Mouse (Mus musculus): Measurements from ENCODE around the gene Itgb3bp. TPM values are rescaled to one million over a fixed set of nuclear protein-coding genes. Genes with fewer than 3 reads are reported as not detected.

Itgb3bp gene
- polyA plus RNA-seq, 1 experiment from 2014 or later, result 25.1 TPM

DNA sequence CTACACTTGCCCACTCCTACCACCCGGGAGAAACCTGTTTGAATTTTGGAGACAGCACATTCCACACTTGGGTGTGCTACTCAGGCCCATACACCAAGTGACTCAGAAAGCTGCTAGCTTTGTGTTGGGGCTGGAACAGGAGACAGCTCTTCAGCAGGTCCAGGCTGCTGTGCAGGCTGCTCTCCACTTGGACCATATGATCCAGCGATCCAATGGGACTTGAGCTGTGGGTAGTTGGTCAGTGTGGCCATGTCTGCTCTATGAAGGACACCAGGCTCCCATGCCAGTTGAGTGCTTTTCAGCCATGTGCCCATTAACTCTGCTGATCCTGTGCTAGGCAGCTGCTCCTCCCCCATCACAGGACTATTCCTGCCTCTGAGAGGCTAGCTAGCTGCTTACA, 24.3 kb upstream of the Itgb3bp start:
- 88% methylated on average over 2 of the region's 2 CpGs for WGBS
- H3K36me3 ChIP-seq, result no peaks in the 10 kb centered on the region

DNA sequence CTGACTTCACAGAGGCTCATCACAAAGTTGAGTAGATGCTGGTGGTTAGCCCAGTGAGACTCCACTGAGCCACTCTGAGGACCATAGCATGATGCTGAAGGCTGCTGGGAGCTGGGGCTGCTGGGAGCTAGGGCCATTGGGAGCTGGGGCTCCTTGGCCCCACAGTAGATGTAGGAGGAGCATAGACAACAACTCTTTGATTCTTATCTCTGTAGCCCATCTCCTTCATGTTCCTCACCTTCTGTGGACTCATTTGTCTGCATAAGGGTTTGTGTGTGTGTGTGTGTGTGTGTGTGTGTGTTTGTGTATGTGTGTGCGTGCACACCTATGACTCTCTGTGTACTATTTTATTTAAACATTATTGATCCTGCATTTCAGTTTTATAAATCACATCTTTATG, 18.3 kb upstream of the Itgb3bp start:
- WGBS, result 100% methylated on average over 1 of the region's 1 CpGs

More for the DNA sequence above, 24.3 kb upstream of the Itgb3bp start:
- H3K9ac ChIP-seq (replicated peaks), result no peak overlapping the region
- H3K4me1 ChIP-seq (replicated peaks), result no peaks in the 10 kb centered on the region
- H3K4me2 ChIP-seq (replicated peaks), result no peak overlapping the region
- H3K4me3 ChIP-seq (replicated peaks), result no peak overlapping the region
- H3K27me3 ChIP-seq, result no peaks in the 10 kb centered on the region
- H3K27ac ChIP-seq, result no peak overlapping the region
- no peaks in the 10 kb centered on the region for H3K9me3 ChIP-seq
- no peak for ATAC-seq

DNA sequence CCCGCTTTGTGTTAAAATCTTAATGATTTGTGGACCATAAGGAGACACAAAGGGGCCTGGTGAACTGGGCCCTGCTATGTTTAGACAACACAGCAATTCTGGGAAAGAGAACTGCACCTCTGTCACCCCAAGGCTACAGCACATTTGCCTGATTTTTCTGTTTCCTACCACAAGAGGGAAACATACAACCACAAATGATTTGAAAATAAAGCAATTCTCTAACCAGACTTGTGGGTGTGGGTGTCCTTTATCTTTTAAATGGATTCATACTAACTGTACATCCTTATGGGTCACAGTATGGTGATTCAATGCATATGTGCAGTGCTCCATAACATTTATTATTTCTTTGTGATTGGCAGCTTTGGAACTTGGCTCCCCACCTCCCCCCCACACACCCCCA, 17.6 kb upstream of the Itgb3bp start:
- peak; percentile 63; the same call in 1 of the 2 replicates for ATAC-seq
- Histone ChIP-seq H3K4me2 (replicated peaks) (no peak overlapping the region), H3K27me3 (no peaks in the 10 kb centered on the region), H3K9ac (replicated peaks) (no peak overlapping the region), H3K27ac (no peak overlapping the region), H3K4me3 (replicated peaks) (no peak overlapping the region), H3K4me1 (replicated peaks) (no peaks in the 10 kb centered on the region; the same call in 1 of the 2 replicates), H3K36me3 (no peaks in the 10 kb centered on the region), H3K9me3 (no peaks in the 10 kb centered on the region)
- WGBS, result 80% methylated on average over 1 of the region's 1 CpGs

More for the DNA sequence above, 18.3 kb upstream of the Itgb3bp start:
- H3K4me1 ChIP-seq (replicated peaks), result no peaks in the 10 kb centered on the region; the same call in 1 of the 2 replicates
- no peaks in the 10 kb centered on the region for H3K36me3 ChIP-seq
- ATAC-seq, result no peak
- no peaks in the 10 kb centered on the region for H3K27me3 ChIP-seq
- no peaks in the 10 kb centered on the region for H3K9me3 ChIP-seq
- H3K9ac ChIP-seq (replicated peaks), result no peak overlapping the region
- H3K4me2 ChIP-seq (replicated peaks), result no peak overlapping the region
- no peak overlapping the region for H3K4me3 ChIP-seq (replicated peaks)
- no peak overlapping the region for H3K27ac ChIP-seq

DNA sequence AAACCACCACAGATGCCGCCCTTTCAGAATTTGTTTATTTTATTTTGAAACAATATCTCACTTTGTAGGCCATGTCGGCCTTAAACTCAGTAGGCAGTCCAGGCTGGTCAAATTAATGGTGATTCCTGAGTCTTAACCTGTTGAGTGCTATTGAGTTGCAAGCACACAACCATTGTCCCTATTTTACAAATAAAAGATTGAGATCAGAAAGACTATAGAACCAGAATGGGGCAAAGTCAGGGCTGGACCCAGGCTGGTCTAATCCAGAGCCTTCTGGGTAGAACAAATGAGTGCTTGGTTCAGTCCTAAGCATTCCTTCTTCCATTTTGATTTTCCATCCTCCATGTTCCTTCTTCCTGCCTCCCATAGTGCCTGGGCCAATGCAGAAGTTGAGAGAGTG, 16.9 kb upstream of the Itgb3bp start:
- H3K36me3 ChIP-seq, result no peaks in the 10 kb centered on the region
- no peaks in the 10 kb centered on the region; the same call in 1 of the 2 replicates for H3K4me1 ChIP-seq (replicated peaks)
- H3K9ac ChIP-seq (replicated peaks), result no peak overlapping the region
- H3K4me2 ChIP-seq (replicated peaks), result no peak overlapping the region
- H3K9me3 ChIP-seq, result no peaks in the 10 kb centered on the region
- ATAC-seq, result no peak
- WGBS, result 89% methylated on average over 2 of the region's 2 CpGs
- H3K27ac ChIP-seq, result no peak overlapping the region
- no peak overlapping the region for H3K4me3 ChIP-seq (replicated peaks)
- no peaks in the 10 kb centered on the region for H3K27me3 ChIP-seq

DNA sequence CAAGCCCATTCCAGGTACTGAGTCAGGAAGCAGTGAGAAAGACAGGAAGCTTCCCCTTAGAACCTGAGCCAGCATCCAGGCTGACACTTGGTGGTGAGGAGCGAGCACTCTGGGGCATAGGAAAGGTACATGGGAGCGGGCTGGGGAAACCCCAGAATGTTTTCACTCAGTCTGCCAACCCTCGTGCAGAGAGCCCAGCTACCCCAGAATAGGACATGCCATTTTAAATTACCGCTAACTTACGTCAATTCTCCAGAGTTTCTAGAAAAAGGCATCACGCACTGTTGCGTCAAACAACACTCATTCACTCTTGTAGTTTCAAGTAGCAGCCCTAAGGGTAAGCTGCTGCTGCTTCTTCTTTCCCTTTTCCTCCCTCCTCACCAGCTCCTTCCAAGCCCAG, 15.4 kb upstream of the Itgb3bp start:
- H3K27ac ChIP-seq, result no peak overlapping the region
- H3K27me3 ChIP-seq, result no peaks in the 10 kb centered on the region
- H3K9ac ChIP-seq (replicated peaks), result no peak overlapping the region
- no peak overlapping the region for H3K4me2 ChIP-seq (replicated peaks)
- H3K36me3 ChIP-seq, result no peaks in the 10 kb centered on the region
- no peak for ATAC-seq
- H3K4me1 ChIP-seq (replicated peaks), result peaks cover 3% of the 10 kb centered on the region
- H3K9me3 ChIP-seq, result no peaks in the 10 kb centered on the region
- WGBS, result 93% methylated on average over 7 of the region's 7 CpGs
- H3K4me3 ChIP-seq (replicated peaks), result no peak overlapping the region

DNA sequence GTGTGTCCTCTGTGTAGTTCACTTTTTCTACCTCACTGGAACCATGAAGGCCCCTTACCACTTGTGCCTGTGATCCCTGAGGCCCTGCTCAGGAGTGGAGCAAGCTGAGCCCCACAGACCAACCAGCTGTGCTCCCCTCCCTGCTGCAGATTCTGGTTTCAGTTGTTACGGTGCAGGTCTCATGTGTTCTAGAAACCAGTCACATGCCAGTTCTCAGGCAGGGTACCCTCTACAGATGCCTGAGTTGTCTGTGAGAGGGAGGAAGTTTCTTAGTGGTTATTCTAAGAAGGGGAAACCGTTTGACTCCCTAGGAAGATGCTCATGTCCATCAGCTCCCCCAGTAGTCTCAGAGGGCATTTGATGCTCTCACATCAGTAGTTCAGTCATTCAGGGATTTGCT, 15.0 kb upstream of the Itgb3bp start:
- H3K36me3 ChIP-seq, result no peaks in the 10 kb centered on the region
- no peak overlapping the region for H3K4me3 ChIP-seq (replicated peaks)
- no peak overlapping the region for H3K27ac ChIP-seq
- H3K4me2 ChIP-seq (replicated peaks), result no peak overlapping the region
- no peaks in the 10 kb centered on the region for H3K27me3 ChIP-seq
- WGBS, result 87% methylated on average over 2 of the region's 2 CpGs
- no peak overlapping the region for H3K9ac ChIP-seq (replicated peaks)
- peaks cover 6% of the 10 kb centered on the region for H3K4me1 ChIP-seq (replicated peaks)
- no peaks in the 10 kb centered on the region for H3K9me3 ChIP-seq
- ATAC-seq, result no peak

DNA sequence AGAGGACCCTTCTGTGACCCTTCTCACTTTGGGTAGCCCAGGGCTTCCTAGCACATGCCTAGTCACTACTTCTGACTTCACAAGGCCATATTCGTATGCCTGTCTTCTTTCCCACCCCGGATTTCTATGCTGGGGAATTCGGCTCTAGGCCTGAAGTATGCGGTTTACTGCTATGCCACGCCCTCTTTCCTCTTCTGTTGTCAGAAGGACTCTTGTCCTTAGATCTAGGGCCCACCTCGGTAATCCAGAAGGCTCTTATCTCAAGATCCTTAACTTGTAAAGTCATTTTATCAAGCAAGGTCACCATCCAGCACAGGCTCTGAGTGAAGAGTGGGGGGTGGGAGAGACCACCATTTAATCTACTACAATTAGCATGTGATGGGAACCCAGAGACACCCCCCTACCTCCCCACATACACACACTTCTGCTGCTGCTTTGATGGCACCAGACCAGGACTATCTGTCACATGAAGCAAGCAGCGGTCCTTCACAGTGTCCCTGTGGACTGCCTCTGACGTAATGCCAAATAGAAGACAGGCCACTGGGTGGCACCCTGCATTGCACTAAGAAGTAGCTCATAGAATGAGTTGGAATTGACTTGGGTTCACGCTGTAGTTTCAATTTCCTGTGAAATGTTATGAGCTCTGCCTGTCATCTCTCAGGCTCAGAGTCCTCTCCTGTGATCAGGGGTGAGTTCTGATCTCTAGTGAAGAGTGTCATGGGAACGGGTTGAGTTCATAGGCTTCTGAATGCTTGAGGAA, 12.2 kb upstream of the Itgb3bp start:
- no peak overlapping the region for H3K27ac ChIP-seq
- WGBS, result 84% methylated on average over 10 of the region's 10 CpGs
- H3K36me3 ChIP-seq, result 0 out of 2 replicates have a peak, but pooled peaks cover 3% of the 10 kb centered on the region
- ATAC-seq, result no peak
- H3K9ac ChIP-seq (replicated peaks), result no peak overlapping the region
- H3K9me3 ChIP-seq, result no peaks in the 10 kb centered on the region
- H3K27me3 ChIP-seq, result no peaks in the 10 kb centered on the region
- H3K4me3 ChIP-seq (replicated peaks), result no peak overlapping the region
- no peak overlapping the region for H3K4me2 ChIP-seq (replicated peaks)
- H3K4me1 ChIP-seq (replicated peaks), result peaks cover 8% of the 10 kb centered on the region

DNA sequence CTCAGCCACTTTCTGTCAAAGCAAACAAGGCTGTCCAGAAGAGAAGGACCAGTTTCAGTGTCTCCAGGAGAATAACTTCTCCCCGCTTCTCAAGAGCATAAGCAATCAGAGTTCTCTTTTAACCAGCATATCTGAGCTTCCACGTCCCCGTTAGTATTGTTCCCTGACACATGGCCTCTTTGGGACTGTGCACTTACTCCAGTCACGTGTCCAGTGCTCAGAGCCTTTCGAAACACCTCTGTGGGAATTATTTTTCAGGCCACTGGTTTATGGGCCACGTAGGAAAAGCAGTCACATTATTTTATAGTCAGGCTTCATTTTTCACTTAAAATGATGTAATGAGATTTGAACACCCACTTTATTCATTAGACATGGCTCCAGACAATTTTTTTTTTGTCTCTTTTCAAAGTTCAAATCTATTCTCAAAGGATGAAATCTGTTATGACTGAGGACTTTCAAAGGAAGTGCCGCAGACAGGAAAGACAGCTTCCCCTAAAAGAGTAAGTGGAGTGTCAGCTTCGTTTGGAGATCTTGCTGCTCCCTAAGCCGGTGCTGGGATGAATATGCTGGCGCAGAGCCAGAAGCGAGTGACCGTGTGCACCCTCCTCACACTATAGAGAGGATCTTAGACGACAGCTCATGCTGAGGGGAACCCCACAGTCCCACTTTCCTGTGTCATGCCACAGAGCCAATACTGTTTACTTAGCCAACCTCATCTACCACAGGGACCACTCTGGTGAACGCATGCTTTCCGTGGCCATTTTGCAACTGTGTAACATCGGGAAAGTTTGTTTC, 10.3 kb upstream of the Itgb3bp start:
- Histone ChIP-seq H3K4me2 (replicated peaks) (no peak overlapping the region), H3K4me3 (replicated peaks) (no peak overlapping the region), H3K27me3 (no peaks in the 10 kb centered on the region), H3K27ac (no peak overlapping the region), H3K9ac (replicated peaks) (no peak overlapping the region), H3K9me3 (no peaks in the 10 kb centered on the region), H3K4me1 (replicated peaks) (peaks cover 8% of the 10 kb centered on the region), H3K36me3 (0 out of 2 replicates have a peak, but pooled peaks cover 3% of the 10 kb centered on the region)
- WGBS, result 58% methylated on average over 16 of the region's 16 CpGs
- peak; percentile 73 for ATAC-seq

DNA sequence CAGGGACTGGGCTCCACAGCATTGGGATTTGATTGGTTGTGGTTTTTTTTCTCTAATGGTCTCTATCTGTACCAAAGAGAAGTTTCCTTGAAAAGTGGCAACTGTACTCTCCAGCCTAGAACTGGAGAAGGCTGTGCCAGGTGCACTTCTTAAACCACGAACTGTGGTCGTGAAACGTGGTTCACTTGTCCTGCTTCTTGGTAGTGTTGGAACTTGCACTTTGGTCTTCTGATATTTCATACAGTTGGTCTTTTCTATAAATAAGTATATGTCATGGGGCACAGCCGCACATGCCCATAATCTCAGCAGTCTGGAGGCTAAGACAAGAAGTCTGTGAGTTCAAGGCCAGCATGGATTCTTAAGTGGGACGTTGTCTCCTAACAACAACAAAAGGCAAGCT, 6.7 kb upstream of the Itgb3bp start:
- no peak for ATAC-seq
- Histone ChIP-seq H3K9ac (replicated peaks) (no peak overlapping the region), H3K4me1 (replicated peaks) (peaks cover 10% of the 10 kb centered on the region), H3K36me3 (0 out of 2 replicates have a peak, but pooled peaks cover 3% of the 10 kb centered on the region), H3K27me3 (no peaks in the 10 kb centered on the region), H3K9me3 (no peaks in the 10 kb centered on the region), H3K4me3 (replicated peaks) (no peak overlapping the region), H3K4me2 (replicated peaks) (no peak overlapping the region), H3K27ac (no peak overlapping the region)
- 94% methylated on average over 5 of the region's 5 CpGs for WGBS

DNA sequence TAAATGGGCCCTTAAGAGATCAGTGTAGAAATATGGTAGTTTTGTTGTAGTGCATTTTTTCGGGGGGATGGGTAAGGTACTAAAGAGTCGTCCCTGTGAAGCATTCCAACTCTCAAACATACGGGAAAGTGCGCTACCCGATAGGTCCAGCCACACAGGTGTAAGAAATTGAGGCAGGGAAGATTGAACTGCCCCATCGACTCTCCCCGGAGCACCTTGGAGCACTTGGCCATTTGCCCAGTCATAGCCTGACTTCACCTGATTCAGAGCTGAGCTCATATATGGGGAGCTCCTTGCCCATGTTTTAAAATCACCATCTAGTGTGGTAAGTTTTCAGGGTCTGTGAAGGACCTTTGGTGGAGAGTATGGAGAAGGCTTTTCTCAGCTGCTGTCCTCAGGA, 5.2 kb upstream of the Itgb3bp start:
- Histone ChIP-seq H3K27me3 (no peaks in the 10 kb centered on the region), H3K4me2 (replicated peaks) (no peak overlapping the region), H3K36me3 (0 out of 2 replicates have a peak, but pooled peaks cover 3% of the 10 kb centered on the region), H3K4me3 (replicated peaks) (no peak overlapping the region), H3K27ac (no peak overlapping the region), H3K4me1 (replicated peaks) (peaks cover 16% of the 10 kb centered on the region; the same call in 1 of the 2 replicates), H3K9ac (replicated peaks) (no peak overlapping the region), H3K9me3 (no peaks in the 10 kb centered on the region)
- 97% methylated on average over 7 of the region's 7 CpGs for WGBS
- no peak for ATAC-seq

DNA sequence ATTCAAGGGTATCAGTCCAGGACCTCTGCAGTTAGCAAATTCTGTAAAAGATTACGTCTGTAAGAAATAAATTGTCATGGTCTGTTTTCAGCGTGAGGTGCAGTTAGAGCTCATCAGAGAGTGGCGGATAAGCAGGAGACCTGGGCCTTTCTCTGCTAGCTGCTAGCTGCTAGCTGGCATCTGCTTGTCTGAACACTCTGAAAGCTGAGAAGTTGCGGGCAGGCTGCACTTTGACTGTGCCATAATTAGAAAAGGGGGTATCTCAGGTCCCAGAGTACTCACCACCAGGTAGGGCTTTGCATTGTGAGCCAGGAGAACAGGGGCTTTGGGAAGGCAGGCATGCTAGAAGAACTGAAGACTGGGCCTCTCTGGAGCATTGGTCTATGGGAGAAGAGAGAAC, 2.2 kb upstream of the Itgb3bp start:
- H3K9ac ChIP-seq (replicated peaks), result no peak overlapping the region
- H3K4me1 ChIP-seq (replicated peaks), result peaks cover 11% of the 10 kb centered on the region; the same call in 1 of the 2 replicates
- H3K9me3 ChIP-seq, result no peaks in the 10 kb centered on the region
- no peaks in the 10 kb centered on the region for H3K27me3 ChIP-seq
- no peak overlapping the region for H3K27ac ChIP-seq
- H3K4me2 ChIP-seq (replicated peaks), result no peak overlapping the region
- H3K4me3 ChIP-seq (replicated peaks), result no peak overlapping the region
- H3K36me3 ChIP-seq, result no peaks in the 10 kb centered on the region
- no peak for ATAC-seq
- 90% methylated on average over 4 of the region's 4 CpGs for WGBS

DNA sequence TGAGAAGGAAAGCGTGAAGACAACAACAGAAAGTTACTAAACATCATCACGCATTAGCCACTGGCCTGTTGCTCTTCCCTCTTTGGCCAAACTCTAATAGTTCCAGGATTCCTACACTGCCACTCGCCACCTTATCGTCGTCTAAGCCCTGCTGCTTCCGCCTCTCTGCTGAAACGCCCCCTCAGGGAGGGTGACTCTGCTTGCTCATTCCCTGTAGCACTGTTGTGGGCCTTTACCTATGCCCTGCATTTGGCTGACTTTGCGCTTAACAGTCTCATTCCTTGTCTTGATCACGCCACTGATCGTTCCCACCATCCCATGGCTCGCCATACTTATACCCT, 1.6 kb upstream of the Itgb3bp start:
- Histone ChIP-seq H3K9me3 (no peaks in the 10 kb centered on the region), H3K4me1 (replicated peaks) (peaks cover 11% of the 10 kb centered on the region; the same call in 1 of the 2 replicates), H3K9ac (replicated peaks) (no peak overlapping the region), H3K4me3 (replicated peaks) (no peak overlapping the region), H3K36me3 (no peaks in the 10 kb centered on the region), H3K27ac (no peak overlapping the region), H3K4me2 (replicated peaks) (0 out of 2 replicates have a peak overlapping the region, but pooled peaks have one; percentile 88), H3K27me3 (no peaks in the 10 kb centered on the region)
- WGBS, result 63% methylated on average over 11 of the region's 11 CpGs
- no peak for ATAC-seq
